ENCODE assay signal across 8 mouse cellular contexts in the genomic region with DNA sequence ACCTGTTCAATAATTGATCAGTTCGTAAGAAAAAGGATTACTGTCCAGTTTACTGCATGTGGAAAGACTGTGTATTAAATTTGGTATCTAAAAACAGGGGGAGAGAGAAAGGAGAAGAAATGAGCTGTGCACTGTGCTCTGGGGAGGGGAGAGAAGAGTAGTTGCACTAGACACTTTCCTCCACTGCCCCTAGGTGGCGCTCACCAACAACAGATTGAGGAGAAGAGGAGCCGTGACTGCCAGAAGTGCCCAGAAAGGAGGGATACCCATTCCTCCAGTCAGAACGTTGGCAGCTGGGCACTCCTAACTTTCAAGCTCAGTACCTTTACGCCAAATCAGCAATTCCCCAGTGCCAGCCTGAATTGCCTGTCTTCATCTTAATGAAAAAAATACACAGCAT.
DNase-seq lines count a peak whose midpoint lies in the region; ATAC-seq and TF ChIP-seq lines count a peak whose summit lies in the region.

No protein-coding gene starts in this region.

- peak; percentile 57 for DNase-seq in T-cell, adult 2 months (ENCODE audit: low spot score)
- DNase-seq in cerebellum, adult 9-11 months = peak; percentile 74
- peak; percentile 69 to 80 for DNase-seq in frontal cortex, postnatal 25 days (ENCODE audit: low spot score in 2 of 2)
- peak; percentile 76 to 86 for DNase-seq in left cerebral cortex, postnatal 25 days (ENCODE audit: low spot score in 2 of 2)
- peak; percentile 88 for DNase-seq in right cerebral cortex, postnatal 4 days
- DNase-seq in yolk sac, embryonic 10.5 days (ENCODE audit: low spot score) = peak; percentile 56

- H3K27ac ChIP-seq in intestine, postnatal 0 days (ENCODE audit: low read depth, low read length) = no peak overlapping the region
- H3K27ac ChIP-seq in midbrain, embryonic 12.5 days (replicated peaks) = no peak overlapping the region

- ATAC-seq in intestine, postnatal 0 days = peak; percentile 69; the same call in 1 of the 2 replicates
- ATAC-seq in midbrain, embryonic 12.5 days (ENCODE audit: low FRiP score, low read depth) = peak; percentile 74

- no peak overlapping the region for H3K4me2 ChIP-seq in intestine, postnatal 0 days (replicated peaks; ENCODE audit: low read depth)
- H3K4me2 ChIP-seq in midbrain, embryonic 12.5 days (replicated peaks) = no peak overlapping the region

- H3K4me1 ChIP-seq in intestine, postnatal 0 days (replicated peaks; ENCODE audit: control insufficient read depth, insufficient read depth, low read length) = peaks cover 4% of the 10 kb centered on the region; the same call in 1 of the 2 replicates
- peaks cover 8% of the 10 kb centered on the region for H3K4me1 ChIP-seq in midbrain, embryonic 12.5 days

- H3K9me3 ChIP-seq in intestine, postnatal 0 days (ENCODE audit: control insufficient read depth) = no peaks in the 10 kb centered on the region
- no peaks in the 10 kb centered on the region for H3K9me3 ChIP-seq in midbrain, embryonic 12.5 days

- peaks cover 5% of the 10 kb centered on the region; the same call in 1 of the 2 replicates for H3K36me3 ChIP-seq in intestine, postnatal 0 days (ENCODE audit: control insufficient read depth, insufficient read depth)
- H3K36me3 ChIP-seq in midbrain, embryonic 12.5 days = no peaks in the 10 kb centered on the region

- no peak overlapping the region for H3K9ac ChIP-seq in intestine, postnatal 0 days (ENCODE audit: low read depth, low read length)
- H3K9ac ChIP-seq in midbrain, embryonic 12.5 days (replicated peaks) = no peak overlapping the region

- WGBS in intestine, postnatal 0 days = 11% methylated on average over 5 of the region's 5 CpGs
- WGBS in midbrain, embryonic 12.5 days = 9% methylated on average over 5 of the region's 5 CpGs

- no peak overlapping the region for H3K4me3 ChIP-seq in intestine, postnatal 0 days (ENCODE audit: low read depth, low read length)
- H3K4me3 ChIP-seq in midbrain, embryonic 12.5 days = no peak overlapping the region

- intact Hi-C loops in left cerebral cortex, postnatal 25 days (cut with DNase I) = loop anchor here (1.0 to 2.0 kb wide), 2 partner anchors 42 to 202 kb away; no protein-coding TSS in a partner anchor

- peak; percentile 96 for TF ChIP-seq CTCF in intestine, postnatal 0 days (IDR thresholded peaks at IDR 0.05; ENCODE audit: low read depth)

- H3K27me3 ChIP-seq in intestine, postnatal 0 days (replicated peaks; ENCODE audit: control insufficient read depth, insufficient read depth, low read length) = no peaks in the 10 kb centered on the region
- H3K27me3 ChIP-seq in midbrain, embryonic 12.5 days = no peaks in the 10 kb centered on the region
